Mouse (Mus musculus) layer of hippocampus, postnatal 36 days (tissue): ENCODE results near the gene Dip2b. TPM values are rescaled to one million over a fixed set of nuclear protein-coding genes. Genes with fewer than 3 reads are reported as not detected.

ENCODE experiments used
- DNase-seq, 2 experiments: peaks; one replicate each; pipeline ENCODE4 v3.0.0; 2022
- total RNA-seq, 2 experiments: library from RNA; stranded (reverse); gene quantifications; 2 replicates each; pipeline ENCODE4 v1.2.3; 2021

Dip2b gene
- total RNA-seq, result 10 to 100 TPM; 48.5 to 58.8 TPM

- peak; percentile 94 to 95 for DNase-seq
Observed at GRCm38 (mm10) chr15:100038470-100038971, at the start of gene Dip2b. Gene Dip2b (plus strand): TSS chr15:100038664.

- DNase-seq, result no peak
Observed at GRCm38 (mm10) chr15:99993100-99993499, 45.4 kb upstream of the Dip2b start.

- DNase-seq, result no peak
Observed at GRCm38 (mm10) chr15:99997114-99997804, 41.2 kb upstream of the Dip2b start.

GRCm38 (mm10) chr15:99999390-99999789, 39.1 kb upstream of the Dip2b start:
- DNase-seq, result no peak

GRCm38 (mm10) chr15:100004677-100005273, 33.7 kb upstream of the Dip2b start:
- DNase-seq, result no peak

- DNase-seq, result no peak
Observed at GRCm38 (mm10) chr15:100006180-100006579, 32.3 kb upstream of the Dip2b start.

- DNase-seq, result no peak
Observed at GRCm38 (mm10) chr15:100018280-100018899, 20.1 kb upstream of the Dip2b start.

- no peak for DNase-seq
Observed at GRCm38 (mm10) chr15:100021175-100021574, 17.3 kb upstream of the Dip2b start.

- peak in 1 of 2 experiments; percentile 41 for DNase-seq
Observed at GRCm38 (mm10) chr15:100022923-100023322, 15.5 kb upstream of the Dip2b start.

- peak in 1 of 2 experiments; percentile 13 for DNase-seq
Observed at GRCm38 (mm10) chr15:100025076-100025834, 13.2 kb upstream of the Dip2b start.

- no peak for DNase-seq
Observed at GRCm38 (mm10) chr15:100028133-100028532, 10.3 kb upstream of the Dip2b start.

GRCm38 (mm10) chr15:100029497-100029896, 9.0 kb upstream of the Dip2b start:
- no peak for DNase-seq

- no peak for DNase-seq
Observed at GRCm38 (mm10) chr15:100029900-100030299, 8.6 kb upstream of the Dip2b start.

- no peak for DNase-seq
Observed at GRCm38 (mm10) chr15:100032546-100032945, 5.9 kb upstream of the Dip2b start.

GRCm38 (mm10) chr15:100039001-100039701, 687 bp downstream of the Dip2b start:
- DNase-seq, result peak in 1 of 2 experiments; percentile 49

GRCm38 (mm10) chr15:100040541-100041266, 2.2 kb downstream of the Dip2b start:
- DNase-seq, result no peak

- no peak for DNase-seq
Observed at GRCm38 (mm10) chr15:100041267-100042047, 3.0 kb downstream of the Dip2b start.

- no peak for DNase-seq
Observed at GRCm38 (mm10) chr15:100042048-100042400, 3.6 kb downstream of the Dip2b start.

GRCm38 (mm10) chr15:100045576-100045975, 7.1 kb downstream of the Dip2b start:
- DNase-seq, result no peak

GRCm38 (mm10) chr15:100049496-100050087, 11.1 kb downstream of the Dip2b start:
- no peak for DNase-seq
